Mouse (Mus musculus): Measurements from ENCODE around the gene Carmil2. TPM values are rescaled to one million over a fixed set of nuclear protein-coding genes. Genes with fewer than 3 reads are reported as not detected.

The Carmil2 gene
- total and polyA plus RNA-seq, 2 experiments from 2014 or later: 6.0 to 30.5 TPM

- DNase-seq (ENCODE audit: low spot score) (no peak), ATAC-seq (no peak)
- no peaks in the 10 kb centered on the region for H3K4me1 ChIP-seq (ENCODE audit: insufficient read depth, low read length)
- H3K9ac ChIP-seq (replicated peaks; ENCODE audit: low read length): no peak overlapping the region
- H3K27ac ChIP-seq: no peak overlapping the region
- no peaks in the 10 kb centered on the region for H3K9me3 ChIP-seq (ENCODE audit: low read length)
- no peak overlapping the region for H3K4me2 ChIP-seq (ENCODE audit: low read depth, low read length)
- H3K4me3 ChIP-seq (ENCODE audit: low read length): no peak overlapping the region
- 96% methylated on average over 15 of the region's 15 CpGs for WGBS
- H3K36me3 ChIP-seq (ENCODE audit: insufficient read depth, low read length): peaks cover 8% of the 10 kb centered on the region; the same call in 1 of the 2 replicates
- H3K27me3 ChIP-seq (ENCODE audit: insufficient read depth, low read length): no peaks in the 10 kb centered on the region
- peak; percentile 25; the same call in 1 of the 2 replicates for TF ChIP-seq CTCF (IDR thresholded peaks at IDR 0.05; ENCODE audit: low read depth)
These were observed 30.4 kb downstream of the Carmil2 start for GRCm38 (mm10) chr8:105716302-105716945.

GRCm38 (mm10) chr8:105719637-105720036 lies 33.6 kb downstream of the Carmil2 start:
- no peak for TF ChIP-seq CTCF (IDR thresholded peaks at IDR 0.05; ENCODE audit: low read depth)
- Histone ChIP-seq H3K4me3 (ENCODE audit: low read length) (no peak overlapping the region), H3K4me2 (ENCODE audit: low read depth, low read length) (no peak overlapping the region), H3K27me3 (ENCODE audit: insufficient read depth, low read length) (no peaks in the 10 kb centered on the region), H3K4me1 (ENCODE audit: insufficient read depth, low read length) (no peaks in the 10 kb centered on the region), H3K36me3 (ENCODE audit: insufficient read depth, low read length) (peaks cover 16% of the 10 kb centered on the region; the same call in 1 of the 2 replicates), H3K9me3 (ENCODE audit: low read length) (no peaks in the 10 kb centered on the region), H3K27ac (no peak overlapping the region), H3K9ac (replicated peaks; ENCODE audit: low read length) (no peak overlapping the region)
- WGBS: 90% methylated on average over 4 of the region's 4 CpGs
- no peak for DNase-seq (ENCODE audit: low spot score)
- ATAC-seq: no peak

- DNase-seq (ENCODE audit: low spot score) (no peak), ATAC-seq (no peak)
- WGBS: 85% methylated on average over 9 of the region's 9 CpGs
- Histone ChIP-seq H3K4me2 (ENCODE audit: low read depth, low read length) (no peak overlapping the region), H3K4me3 (ENCODE audit: low read length) (no peak overlapping the region), H3K36me3 (ENCODE audit: insufficient read depth, low read length) (peaks cover 25% of the 10 kb centered on the region), H3K9ac (replicated peaks; ENCODE audit: low read length) (no peak overlapping the region), H3K27ac (no peak overlapping the region), H3K9me3 (ENCODE audit: low read length) (no peaks in the 10 kb centered on the region), H3K4me1 (ENCODE audit: insufficient read depth, low read length) (no peaks in the 10 kb centered on the region), H3K27me3 (ENCODE audit: insufficient read depth, low read length) (no peaks in the 10 kb centered on the region)
- no peak for TF ChIP-seq CTCF (IDR thresholded peaks at IDR 0.05; ENCODE audit: low read depth)
These were observed 36.8 kb downstream of the Carmil2 start for GRCm38 (mm10) chr8:105722861-105723260.

- 85% methylated on average over 5 of the region's 5 CpGs for WGBS
- Histone ChIP-seq H3K27ac (no peak overlapping the region), H3K4me3 (ENCODE audit: low read length) (no peak overlapping the region), H3K9ac (replicated peaks; ENCODE audit: low read length) (no peak overlapping the region), H3K4me1 (ENCODE audit: insufficient read depth, low read length) (no peaks in the 10 kb centered on the region), H3K4me2 (ENCODE audit: low read depth, low read length) (no peak overlapping the region), H3K27me3 (ENCODE audit: insufficient read depth, low read length) (no peaks in the 10 kb centered on the region), H3K9me3 (ENCODE audit: low read length) (no peaks in the 10 kb centered on the region), H3K36me3 (ENCODE audit: insufficient read depth, low read length) (peaks cover 29% of the 10 kb centered on the region)
- no peak for TF ChIP-seq CTCF (IDR thresholded peaks at IDR 0.05; ENCODE audit: low read depth)
- no peak for ATAC-seq
- DNase-seq (ENCODE audit: low spot score): no peak
These were observed 39.7 kb downstream of the Carmil2 start for GRCm38 (mm10) chr8:105725726-105726125.

GRCm38 (mm10) chr8:105727397-105728124 lies 41.5 kb downstream of the Carmil2 start:
- no peaks in the 10 kb centered on the region for H3K4me1 ChIP-seq (ENCODE audit: insufficient read depth, low read length)
- H3K9me3 ChIP-seq (ENCODE audit: low read length): no peaks in the 10 kb centered on the region
- ATAC-seq: no peak
- no peak overlapping the region for H3K4me2 ChIP-seq (ENCODE audit: low read depth, low read length)
- H3K4me3 ChIP-seq (ENCODE audit: low read length): no peak overlapping the region
- no peak for DNase-seq (ENCODE audit: low spot score)
- H3K36me3 ChIP-seq (ENCODE audit: insufficient read depth, low read length): peaks cover 29% of the 10 kb centered on the region
- no peak for TF ChIP-seq CTCF (IDR thresholded peaks at IDR 0.05; ENCODE audit: low read depth)
- H3K27me3 ChIP-seq (ENCODE audit: insufficient read depth, low read length): no peaks in the 10 kb centered on the region
- H3K9ac ChIP-seq (replicated peaks; ENCODE audit: low read length): no peak overlapping the region
- 85% methylated on average over 18 of the region's 18 CpGs for WGBS
- H3K27ac ChIP-seq: no peak overlapping the region

GRCm38 (mm10) chr8:105732186-105732585 lies 46.1 kb downstream of the Carmil2 start:
- DNase-seq (ENCODE audit: low spot score) (no peak), ATAC-seq (no peak)
- Histone ChIP-seq H3K9me3 (ENCODE audit: low read length) (no peaks in the 10 kb centered on the region), H3K27me3 (ENCODE audit: insufficient read depth, low read length) (no peaks in the 10 kb centered on the region), H3K36me3 (ENCODE audit: insufficient read depth, low read length) (peaks cover 10% of the 10 kb centered on the region), H3K4me2 (ENCODE audit: low read depth, low read length) (no peak overlapping the region), H3K27ac (no peak overlapping the region), H3K4me3 (ENCODE audit: low read length) (no peak overlapping the region), H3K4me1 (ENCODE audit: insufficient read depth, low read length) (no peaks in the 10 kb centered on the region), H3K9ac (replicated peaks; ENCODE audit: low read length) (no peak overlapping the region)
- TF ChIP-seq CTCF (IDR thresholded peaks at IDR 0.05; ENCODE audit: low read depth): no peak
- 91% methylated on average over 5 of the region's 5 CpGs for WGBS

- 90% methylated on average over 5 of the region's 5 CpGs for WGBS
- TF ChIP-seq CTCF (IDR thresholded peaks at IDR 0.05; ENCODE audit: low read depth): no peak
- ATAC-seq: no peak
- Histone ChIP-seq H3K36me3 (ENCODE audit: insufficient read depth, low read length) (no peaks in the 10 kb centered on the region), H3K9me3 (ENCODE audit: low read length) (no peaks in the 10 kb centered on the region), H3K4me1 (ENCODE audit: insufficient read depth, low read length) (no peaks in the 10 kb centered on the region), H3K4me3 (ENCODE audit: low read length) (no peak overlapping the region), H3K9ac (replicated peaks; ENCODE audit: low read length) (no peak overlapping the region), H3K27me3 (ENCODE audit: insufficient read depth, low read length) (no peaks in the 10 kb centered on the region), H3K27ac (no peak overlapping the region), H3K4me2 (ENCODE audit: low read depth, low read length) (no peak overlapping the region)
- no peak for DNase-seq (ENCODE audit: low spot score)
These were observed 53.1 kb downstream of the Carmil2 start for GRCm38 (mm10) chr8:105739216-105739615.
